Mouse (Mus musculus) liver, embryonic 12.5 days (tissue): Measurements from ENCODE around the gene Lmx1a. TPM values are rescaled to one million over a fixed set of nuclear protein-coding genes. Genes with fewer than 3 reads are reported as not detected.

Source experiments
- ATAC-seq: fragments of 200-750 bp; cut with Nextera tagmentation; 2 replicates; pipeline ENCODE4 v1.8.0; 2017; ENCODE audit warnings: moderate number of reproducible peaks, mild to moderate bottlenecking, moderate library complexity
- H3K27ac ChIP-seq: fragments of 300-500 bp; sonication (generic); 2 replicates; pipeline ENCODE4 v1.5.1; 2016; ENCODE audit warnings: mild to moderate bottlenecking
- H3K27me3 ChIP-seq: fragments of 300-500 bp; sonication (generic); replicated peaks from 2 replicates; pipeline ENCODE4 v1.6.1; 2016; ENCODE audit warnings: mild to moderate bottlenecking, moderate library complexity
- H3K36me3 ChIP-seq: fragments of 300-500 bp; sonication (generic); 2 replicates; pipeline ENCODE4 v1.6.1; 2016; ENCODE audit warnings: mild to moderate bottlenecking, moderate library complexity
- H3K4me1 ChIP-seq: fragments of 300-500 bp; sonication (generic); 2 replicates; pipeline ENCODE4 v1.6.1; 2016
- H3K4me2 ChIP-seq: fragments of 300-500 bp; sonication (generic); 2 replicates; pipeline ENCODE4 v1.6.1; 2016; ENCODE audit warnings: mild to moderate bottlenecking, moderate library complexity
- H3K4me3 ChIP-seq: fragments of 300-500 bp; sonication (generic); 2 replicates; pipeline ENCODE4 v1.5.1; 2016; ENCODE audit warnings: mild to moderate bottlenecking, moderate library complexity
- H3K9ac ChIP-seq: fragments of 300-500 bp; sonication (generic); 2 replicates; pipeline ENCODE4 v1.6.1; 2016; ENCODE audit warnings: mild to moderate bottlenecking, moderate library complexity
- H3K9me3 ChIP-seq: fragments of 300-500 bp; sonication (generic); replicated peaks from 2 replicates; pipeline ENCODE4 v1.6.1; 2016; ENCODE audit warnings: mild to moderate bottlenecking, moderate library complexity
- WGBS: fragments of 180-500 bp; shearing (Covaris S2); methylation state at CpG from one replicate; pipeline ENCODE4 v1.1.7; 2016; ENCODE audit not compliant: insufficient replicate concordance; 5-methylcytosine and 5-hydroxymethylcytosine counted together
- polyA plus RNA-seq: library from polyadenylated mRNA; unstranded; fragments of >200 nt; fragmentation: Nextera tagmentation; extraction: Ambion mirVana; gene quantifications from 2 replicates; pipeline ENCODE4 v1.2.1, GENCODE M21; 2016

Lmx1a gene
- polyA plus RNA-seq, 1 experiment from 2014 or later: 1.2 TPM

- H3K4me1 ChIP-seq: peaks cover 3% of the 10 kb centered on the region; the same call in 1 of the 2 replicates
- no peaks in the 10 kb centered on the region for H3K36me3 ChIP-seq
- H3K9ac ChIP-seq: no peak overlapping the region
- peaks cover 60% of the 10 kb centered on the region for H3K27me3 ChIP-seq
- no peak overlapping the region for H3K4me3 ChIP-seq
- no peak overlapping the region for H3K4me2 ChIP-seq
- WGBS: 28% methylated on average over 4 of the region's 4 CpGs
- H3K27ac ChIP-seq: no peak overlapping the region
- ATAC-seq: no peak
- H3K9me3 ChIP-seq: no peaks in the 10 kb centered on the region
These were observed 112.9 kb downstream of the Lmx1a start for GRCm38 (mm10) chr1:167801923-167802322.

GRCm38 (mm10) chr1:167802510-167803271 is 113.7 kb downstream of the Lmx1a start:
- Histone ChIP-seq H3K4me1 (peaks cover 3% of the 10 kb centered on the region; the same call in 1 of the 2 replicates), H3K27me3 (peaks cover 60% of the 10 kb centered on the region), H3K9ac (no peak overlapping the region), H3K27ac (no peak overlapping the region), H3K4me3 (peak overlapping the region; percentile 49), H3K36me3 (no peaks in the 10 kb centered on the region), H3K9me3 (no peaks in the 10 kb centered on the region), H3K4me2 (peak overlapping the region; percentile 69)
- ATAC-seq: no peak
- WGBS: 2% methylated on average over 59 of the region's 59 CpGs

DNA sequence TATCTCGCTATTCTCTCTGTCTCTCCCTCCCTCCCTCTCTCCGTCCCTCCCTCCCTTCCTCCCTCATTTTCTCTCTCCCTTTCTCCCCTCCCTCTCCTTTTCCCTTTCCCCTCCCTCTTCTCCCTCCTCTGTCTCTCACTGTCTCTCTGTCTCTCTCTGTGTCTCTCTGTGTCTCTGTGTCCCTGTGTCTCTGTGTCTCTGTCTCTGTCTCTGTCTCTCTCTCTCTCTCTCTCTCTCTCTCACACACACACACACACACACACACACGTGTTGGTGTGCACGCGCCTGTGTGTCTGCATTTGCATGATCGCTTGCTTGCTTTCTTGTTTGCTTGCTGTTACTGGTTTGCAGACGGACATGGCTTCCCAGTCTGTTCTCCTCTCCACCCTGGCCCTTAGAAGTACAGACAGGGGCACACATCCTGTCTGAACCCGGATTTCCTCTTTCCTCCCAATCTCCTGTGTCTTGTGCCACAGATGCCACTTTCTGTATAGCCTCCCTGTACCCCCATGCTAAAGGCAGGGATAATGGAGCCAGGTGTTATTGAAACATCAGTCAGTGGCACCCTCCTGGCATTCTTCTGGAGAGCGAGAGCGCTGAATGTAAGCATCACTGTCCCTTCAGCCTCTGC is 114.4 kb downstream of the Lmx1a start:
- peak overlapping the region; percentile 69 for H3K4me2 ChIP-seq
- peaks cover 60% of the 10 kb centered on the region for H3K27me3 ChIP-seq
- H3K4me3 ChIP-seq: peak overlapping the region; percentile 49
- WGBS: 18% methylated on average over 10 of the region's 10 CpGs
- H3K9ac ChIP-seq: no peak overlapping the region
- H3K36me3 ChIP-seq: no peaks in the 10 kb centered on the region
- no peak overlapping the region for H3K27ac ChIP-seq
- no peak for ATAC-seq
- H3K4me1 ChIP-seq: peaks cover 3% of the 10 kb centered on the region; the same call in 1 of the 2 replicates
- no peaks in the 10 kb centered on the region for H3K9me3 ChIP-seq

GRCm38 (mm10) chr1:167804836-167805235 is 115.8 kb downstream of the Lmx1a start:
- no peak overlapping the region for H3K4me3 ChIP-seq
- H3K4me1 ChIP-seq: peaks cover 3% of the 10 kb centered on the region; the same call in 1 of the 2 replicates
- ATAC-seq: no peak
- no peak overlapping the region for H3K27ac ChIP-seq
- H3K27me3 ChIP-seq: peaks cover 60% of the 10 kb centered on the region
- H3K4me2 ChIP-seq: no peak overlapping the region
- 37% methylated on average over 7 of the region's 7 CpGs for WGBS
- no peaks in the 10 kb centered on the region for H3K9me3 ChIP-seq
- H3K36me3 ChIP-seq: no peaks in the 10 kb centered on the region
- no peak overlapping the region for H3K9ac ChIP-seq

DNA sequence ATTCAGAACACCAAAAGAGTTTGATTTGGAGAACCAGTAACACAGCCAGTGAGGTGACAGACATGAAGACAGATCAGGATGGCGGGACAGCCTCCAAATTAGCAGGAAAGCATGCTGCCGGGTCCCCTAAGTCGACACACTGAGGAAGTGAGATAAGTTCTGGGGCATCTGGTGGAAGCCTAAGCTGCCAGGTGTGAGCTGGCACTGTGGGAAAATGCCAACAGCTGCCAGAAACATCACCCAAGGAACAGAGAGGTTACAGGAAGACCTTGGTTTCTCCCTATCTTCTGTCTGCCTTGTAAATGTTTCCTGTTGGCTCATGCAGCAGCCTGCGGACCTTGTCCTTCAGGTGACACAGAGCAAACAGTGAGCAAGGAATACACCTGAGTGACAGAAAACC is 122.1 kb downstream of the Lmx1a start:
- Histone ChIP-seq H3K27me3 (no peaks in the 10 kb centered on the region; the same call in 1 of the 2 replicates), H3K9me3 (no peaks in the 10 kb centered on the region), H3K36me3 (no peaks in the 10 kb centered on the region), H3K27ac (no peak overlapping the region), H3K4me1 (no peaks in the 10 kb centered on the region), H3K9ac (no peak overlapping the region), H3K4me3 (no peak overlapping the region), H3K4me2 (no peak overlapping the region)
- 58% methylated on average over 4 of the region's 4 CpGs for WGBS
- ATAC-seq: no peak

- 47% methylated on average over 4 of the region's 4 CpGs for WGBS
- ATAC-seq: no peak
These were observed 126.1 kb downstream of the Lmx1a start for GRCm38 (mm10) chr1:167815166-167815565.

DNA sequence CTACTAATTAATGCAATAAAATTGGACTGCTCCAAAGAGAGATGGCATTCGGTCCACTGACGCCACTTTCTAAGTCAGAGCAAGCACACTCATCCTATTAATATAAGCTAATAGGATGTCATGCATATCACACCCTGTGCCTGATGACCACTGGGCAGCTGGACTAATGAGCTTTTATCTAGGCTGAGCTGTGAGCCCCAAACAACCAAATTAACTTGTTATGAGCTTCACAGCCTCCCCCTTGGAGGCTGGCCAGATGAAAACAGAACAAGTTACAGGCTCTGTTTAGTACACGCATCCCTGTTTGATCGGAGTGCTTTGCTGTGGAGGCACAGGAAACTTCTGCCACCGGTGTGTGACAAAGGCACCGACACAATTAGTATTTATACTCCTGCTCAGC is 128.0 kb downstream of the Lmx1a start:
- no peaks in the 10 kb centered on the region for H3K4me1 ChIP-seq
- H3K4me3 ChIP-seq: no peak overlapping the region
- H3K9ac ChIP-seq: no peak overlapping the region
- no peak overlapping the region for H3K27ac ChIP-seq
- no peak for ATAC-seq
- H3K9me3 ChIP-seq: no peaks in the 10 kb centered on the region
- H3K36me3 ChIP-seq: no peaks in the 10 kb centered on the region
- no peaks in the 10 kb centered on the region for H3K27me3 ChIP-seq
- H3K4me2 ChIP-seq: no peak overlapping the region
- WGBS: 61% methylated on average over 6 of the region's 6 CpGs

More at GRCm38 (mm10) chr1:167815166-167815565, 126.1 kb downstream of the Lmx1a start:
- no peaks in the 10 kb centered on the region for H3K9me3 ChIP-seq
- no peak overlapping the region for H3K4me2 ChIP-seq
- H3K36me3 ChIP-seq: no peaks in the 10 kb centered on the region
- H3K27me3 ChIP-seq: no peaks in the 10 kb centered on the region
- no peak overlapping the region for H3K27ac ChIP-seq
- H3K4me1 ChIP-seq: no peaks in the 10 kb centered on the region
- no peak overlapping the region for H3K9ac ChIP-seq
- no peak overlapping the region for H3K4me3 ChIP-seq

DNA sequence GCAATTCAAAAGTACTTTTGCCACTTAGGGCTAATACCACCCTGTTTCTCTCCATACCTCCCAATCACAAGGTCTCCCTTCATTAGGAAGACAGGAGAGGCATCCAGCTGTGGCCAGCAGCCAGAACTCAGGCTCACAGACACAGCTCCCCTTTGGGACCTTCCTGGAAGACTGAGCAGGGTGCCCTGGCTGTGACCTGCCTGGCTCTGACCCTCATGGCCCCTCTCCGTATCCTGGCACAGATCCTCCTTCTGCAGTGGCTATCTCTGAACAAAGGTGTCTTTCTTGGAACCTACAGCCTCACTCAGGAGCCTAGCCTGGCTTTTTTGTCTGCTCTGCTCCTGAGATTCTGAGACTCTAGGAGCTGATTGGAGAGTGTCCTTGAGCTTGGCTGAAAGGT is 128.6 kb downstream of the Lmx1a start:
- no peak for ATAC-seq

DNA sequence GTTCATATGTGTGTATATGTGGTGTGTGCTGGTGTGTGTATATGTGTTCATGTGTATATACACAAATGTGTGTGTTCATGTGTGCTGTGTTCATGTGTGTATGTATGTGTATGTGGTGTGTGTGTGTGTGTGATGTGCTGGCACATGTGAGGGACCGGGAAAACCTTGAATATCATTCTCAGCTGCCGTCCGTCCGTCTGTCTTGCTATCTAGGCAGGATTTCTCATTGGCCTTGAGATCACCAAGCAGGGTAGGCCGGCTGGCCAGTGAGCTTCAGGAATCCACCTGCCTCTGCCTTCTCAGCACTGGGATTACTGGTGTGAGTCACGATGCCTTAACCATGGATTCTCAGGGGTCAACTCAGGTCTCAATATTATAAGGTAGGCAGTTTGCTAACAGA is 131.0 kb downstream of the Lmx1a start:
- no peak overlapping the region for H3K4me3 ChIP-seq
- H3K4me1 ChIP-seq: no peaks in the 10 kb centered on the region
- no peaks in the 10 kb centered on the region for H3K9me3 ChIP-seq
- H3K27ac ChIP-seq: no peak overlapping the region
- no peak overlapping the region for H3K4me2 ChIP-seq
- H3K9ac ChIP-seq: no peak overlapping the region
- 69% methylated on average over 6 of the region's 6 CpGs for WGBS
- ATAC-seq: no peak
- no peaks in the 10 kb centered on the region for H3K36me3 ChIP-seq
- H3K27me3 ChIP-seq: no peaks in the 10 kb centered on the region

More for the DNA sequence above, 128.6 kb downstream of the Lmx1a start:
- Histone ChIP-seq H3K36me3 (no peaks in the 10 kb centered on the region), H3K9me3 (no peaks in the 10 kb centered on the region), H3K4me1 (no peaks in the 10 kb centered on the region), H3K4me3 (no peak overlapping the region), H3K4me2 (no peak overlapping the region), H3K9ac (no peak overlapping the region), H3K27ac (no peak overlapping the region), H3K27me3 (no peaks in the 10 kb centered on the region)
- 32% methylated on average over 1 of the region's 1 CpGs for WGBS

GRCm38 (mm10) chr1:167821125-167821524 is 132.1 kb downstream of the Lmx1a start:
- H3K36me3 ChIP-seq: no peaks in the 10 kb centered on the region
- H3K27me3 ChIP-seq: no peaks in the 10 kb centered on the region
- H3K4me3 ChIP-seq: no peak overlapping the region
- WGBS: 63% methylated on average over 1 of the region's 1 CpGs
- no peaks in the 10 kb centered on the region for H3K9me3 ChIP-seq
- H3K27ac ChIP-seq: no peak overlapping the region
- no peak for ATAC-seq
- no peak overlapping the region for H3K4me2 ChIP-seq
- H3K4me1 ChIP-seq: no peaks in the 10 kb centered on the region
- H3K9ac ChIP-seq: no peak overlapping the region

DNA sequence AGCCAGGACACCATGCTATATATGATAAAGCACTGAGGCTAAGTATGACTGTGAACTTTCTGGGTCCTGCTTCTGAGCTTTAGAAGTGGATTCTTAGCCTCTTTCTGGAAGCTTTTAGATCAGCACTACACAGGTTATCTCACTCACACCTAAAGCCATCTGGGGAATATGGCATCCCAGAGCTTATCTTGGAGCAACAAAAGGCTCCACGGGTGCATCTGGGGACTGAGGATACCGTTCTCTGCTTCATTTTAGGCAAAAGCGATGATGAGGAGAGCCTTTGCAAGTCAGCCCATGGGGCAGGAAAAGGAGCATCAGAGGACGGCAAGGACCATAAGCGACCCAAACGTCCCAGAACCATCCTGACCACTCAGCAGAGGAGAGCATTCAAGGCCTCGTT is 141.3 kb downstream of the Lmx1a start:
- Histone ChIP-seq H3K4me2 (no peak overlapping the region), H3K9me3 (no peaks in the 10 kb centered on the region), H3K4me3 (peak overlapping the region; percentile 7; the same call in 1 of the 2 replicates), H3K9ac (no peak overlapping the region), H3K27ac (no peak overlapping the region), H3K27me3 (no peaks in the 10 kb centered on the region), H3K36me3 (no peaks in the 10 kb centered on the region), H3K4me1 (no peaks in the 10 kb centered on the region)
- WGBS: 46% methylated on average over 7 of the region's 7 CpGs
- ATAC-seq: peak; percentile 62

DNA sequence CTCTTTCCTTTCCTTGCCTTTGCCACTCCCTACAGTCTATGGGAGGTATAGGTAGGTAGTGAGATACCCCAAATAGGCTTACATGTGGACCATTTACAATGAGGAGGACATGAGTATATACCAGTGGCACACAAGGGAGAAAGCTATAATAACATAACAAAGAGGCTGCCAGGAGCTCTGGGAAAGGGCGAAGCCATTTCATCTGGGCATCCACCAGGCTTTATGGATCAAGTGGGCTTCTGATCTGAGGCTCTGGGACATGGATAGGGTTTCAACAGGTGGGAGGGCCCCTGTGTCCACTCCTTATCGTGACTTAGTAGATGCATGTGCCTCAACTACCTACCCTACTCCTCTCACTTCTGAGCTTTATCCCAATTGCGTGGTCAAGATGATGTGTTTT is 142.6 kb downstream of the Lmx1a start:
- Histone ChIP-seq H3K9ac (no peak overlapping the region), H3K4me2 (0 out of 2 replicates have a peak overlapping the region, but pooled peaks have one; percentile 14), H3K9me3 (no peaks in the 10 kb centered on the region), H3K27me3 (no peaks in the 10 kb centered on the region), H3K4me3 (peak overlapping the region; percentile 11; the same call in 1 of the 2 replicates), H3K4me1 (no peaks in the 10 kb centered on the region), H3K36me3 (no peaks in the 10 kb centered on the region), H3K27ac (no peak overlapping the region)
- no peak for ATAC-seq
- WGBS: 63% methylated on average over 3 of the region's 3 CpGs
